Mouse (Mus musculus): ENCODE data around the gene Cacna1d. TPM values are rescaled to one million over a fixed set of nuclear protein-coding genes. Genes with fewer than 3 reads are reported as not detected.
A peak's percentile ranks its signal among the peaks of the same experiment; 100 is the strongest.

The Cacna1d gene
- total RNA-seq, 2 experiments from 2014 or later = 54.4 to 61.1 TPM

DNA sequence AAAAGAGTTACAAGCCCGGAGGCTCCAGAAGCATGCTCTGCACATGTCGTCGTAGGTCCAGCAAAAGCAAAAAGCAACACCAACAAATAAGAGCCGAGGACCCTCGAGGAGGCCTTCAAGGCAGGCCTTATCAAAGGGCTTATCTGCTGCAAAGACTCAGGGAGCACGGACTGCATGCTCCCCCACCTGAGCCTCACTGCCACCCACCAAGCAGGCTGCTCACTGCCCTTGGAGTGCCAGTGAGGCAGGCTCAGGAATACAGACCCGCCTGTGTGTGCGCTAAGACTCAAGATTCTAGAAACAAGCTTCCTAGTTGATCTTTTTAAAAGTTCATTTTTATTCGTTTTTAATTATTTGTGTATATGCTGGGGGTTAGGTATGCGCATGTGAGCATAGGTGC lies 181.0 kb downstream of the Cacna1d start:
- no peak for DNase-seq (ENCODE audit: extremely low spot score in 1 of 2, low spot score in 2 of 2)
- intact Hi-C loops (cut with DNase I) = no loop called here

DNA sequence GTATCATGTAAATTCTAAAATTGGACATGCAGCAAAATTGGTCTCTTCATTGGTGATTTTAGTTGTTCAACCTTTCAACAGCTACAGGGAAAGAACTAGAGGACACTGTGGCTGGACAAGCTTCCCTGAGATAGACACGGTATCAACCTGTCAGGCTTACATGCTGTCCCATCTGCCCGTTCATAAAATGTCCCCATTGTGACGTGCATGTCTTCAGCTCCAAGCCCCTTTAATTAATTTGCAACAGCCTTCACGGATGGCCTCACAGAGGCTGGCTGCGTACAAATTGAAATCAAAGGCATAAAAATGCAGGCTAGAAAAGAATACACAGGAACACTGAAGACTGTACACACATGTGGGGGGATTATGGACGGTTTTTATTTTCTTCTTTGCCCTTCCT lies 185.0 kb downstream of the Cacna1d start:
- no peak for DNase-seq (ENCODE audit: extremely low spot score in 1 of 2, low spot score in 2 of 2)
- intact Hi-C loops (cut with DNase I) = no loop called here

DNA sequence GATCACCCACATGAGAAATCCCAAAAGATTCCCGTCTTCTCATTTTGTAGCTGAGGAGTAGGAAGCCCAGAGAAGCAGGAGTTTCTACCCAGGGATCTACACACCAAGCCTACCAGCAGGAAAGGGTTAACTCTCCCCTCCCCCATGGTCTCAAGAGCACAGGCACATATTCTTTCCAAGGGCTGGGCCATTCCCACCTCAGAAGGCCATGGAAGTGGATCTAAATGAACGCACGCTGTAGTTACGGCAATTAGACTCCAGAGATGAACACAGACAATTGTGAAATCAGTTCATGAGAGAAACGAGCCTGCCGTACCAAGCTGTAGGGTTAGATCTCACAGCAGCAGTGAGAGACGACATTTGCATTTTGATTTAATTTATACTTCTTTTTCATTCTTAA lies 191.3 kb downstream of the Cacna1d start:
- DNase-seq (ENCODE audit: extremely low spot score in 1 of 2, low spot score in 2 of 2) = no peak
- intact Hi-C loops (cut with DNase I) = no loop called here

DNA sequence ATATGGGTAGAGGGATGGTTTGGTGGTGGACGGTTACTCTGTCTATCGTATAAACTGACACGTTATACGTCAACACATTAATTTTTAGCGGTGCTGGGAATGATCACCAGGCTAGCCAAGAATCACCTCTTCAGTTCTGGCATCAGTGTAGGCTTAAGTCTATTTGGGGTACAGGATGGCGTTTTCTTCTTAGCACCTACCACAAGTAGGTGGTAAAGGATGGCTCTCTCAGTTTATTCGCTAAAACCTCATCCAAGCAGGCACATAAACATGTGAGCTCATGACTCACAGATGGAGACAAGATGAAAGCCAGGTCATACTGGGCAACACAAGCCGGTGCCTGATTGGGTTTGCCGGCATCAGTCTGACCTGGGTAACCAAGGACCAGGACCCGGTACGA lies 193.8 kb downstream of the Cacna1d start:
- intact Hi-C loops (cut with DNase I) = no loop called here
- DNase-seq (ENCODE audit: extremely low spot score in 1 of 2, low spot score in 2 of 2) = no peak

DNA sequence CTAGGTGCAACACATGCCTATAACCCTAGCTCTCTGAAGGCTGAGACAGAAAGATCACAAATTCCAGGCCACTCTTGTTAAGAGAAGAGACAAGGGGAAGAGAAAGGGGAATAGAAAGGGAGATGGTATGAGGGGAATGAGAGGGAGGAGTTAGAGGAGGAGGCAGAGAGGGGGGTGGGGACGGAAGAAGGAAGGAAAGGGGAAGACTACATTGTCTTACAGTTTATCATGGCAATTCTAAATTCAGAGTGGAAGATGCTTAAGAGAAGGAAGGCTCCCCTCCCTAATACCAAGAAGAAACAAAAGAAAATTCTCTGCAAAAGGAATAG lies 199.2 kb downstream of the Cacna1d start:
- intact Hi-C loops (cut with DNase I) = no loop called here
- no peak for DNase-seq (ENCODE audit: extremely low spot score in 1 of 2, low spot score in 2 of 2)

DNA sequence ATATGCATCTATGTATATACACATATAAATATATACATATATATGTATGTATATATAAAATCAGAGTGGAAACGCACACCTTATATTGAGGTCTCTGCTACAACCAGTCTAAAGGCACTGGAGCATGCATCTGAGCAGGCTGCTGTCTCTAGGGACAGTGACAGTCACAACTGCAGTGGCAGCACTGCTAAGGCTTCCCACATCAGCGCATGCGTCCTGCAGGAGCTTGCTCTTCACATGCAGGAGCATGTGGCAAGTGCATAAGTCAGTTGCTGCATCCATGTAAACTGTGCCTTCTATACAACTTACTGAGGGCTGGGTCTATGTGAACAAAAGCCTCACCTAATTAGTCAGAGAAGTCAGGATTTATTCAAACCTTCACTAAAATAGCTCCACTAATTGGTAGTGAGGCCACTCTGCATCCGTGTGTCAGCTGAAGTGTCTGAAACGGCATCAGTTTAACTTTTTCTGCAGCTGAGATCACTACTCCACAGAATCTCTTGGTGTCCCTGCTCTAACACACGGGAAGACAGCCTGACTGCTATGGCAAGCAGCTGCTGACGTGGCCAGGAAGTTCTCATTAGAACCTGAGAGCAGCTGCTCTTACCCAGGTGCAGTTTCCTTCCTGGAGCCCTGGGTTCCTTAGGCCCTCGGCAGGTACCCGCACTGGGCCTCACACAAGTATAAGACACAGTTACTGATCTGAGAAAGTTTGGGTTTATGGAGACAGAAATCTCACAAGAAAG lies 199.7 kb downstream of the Cacna1d start:
- intact Hi-C loops (cut with DNase I) = no loop called here
- DNase-seq (ENCODE audit: extremely low spot score in 1 of 2, low spot score in 2 of 2) = no peak

DNA sequence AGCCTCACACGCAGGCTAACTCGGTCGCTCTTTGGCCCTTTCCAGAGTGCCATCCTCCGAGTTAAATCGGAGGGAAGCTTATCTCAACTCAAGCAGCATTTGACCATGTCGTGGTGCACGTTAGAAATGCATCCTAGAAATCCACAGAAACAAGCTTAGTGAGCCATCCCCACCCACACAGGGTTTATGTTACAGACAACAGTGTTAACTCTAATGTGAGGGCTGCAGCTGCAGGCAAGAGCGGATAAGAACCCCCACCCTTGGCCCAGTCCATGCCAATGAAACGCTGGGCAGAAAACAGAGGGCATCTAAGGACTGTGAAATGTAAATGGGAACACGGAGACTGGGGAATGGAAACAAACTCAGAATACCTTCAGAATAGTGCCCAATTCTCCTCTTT lies 206.8 kb downstream of the Cacna1d start:
- intact Hi-C loops (cut with DNase I) = loop anchor here (5.0 kb wide), 1 partner anchor 68 kb away; no protein-coding TSS in a partner anchor
- DNase-seq (ENCODE audit: extremely low spot score in 1 of 2, low spot score in 2 of 2) = peak in 1 of 2 experiments; percentile 30

DNA sequence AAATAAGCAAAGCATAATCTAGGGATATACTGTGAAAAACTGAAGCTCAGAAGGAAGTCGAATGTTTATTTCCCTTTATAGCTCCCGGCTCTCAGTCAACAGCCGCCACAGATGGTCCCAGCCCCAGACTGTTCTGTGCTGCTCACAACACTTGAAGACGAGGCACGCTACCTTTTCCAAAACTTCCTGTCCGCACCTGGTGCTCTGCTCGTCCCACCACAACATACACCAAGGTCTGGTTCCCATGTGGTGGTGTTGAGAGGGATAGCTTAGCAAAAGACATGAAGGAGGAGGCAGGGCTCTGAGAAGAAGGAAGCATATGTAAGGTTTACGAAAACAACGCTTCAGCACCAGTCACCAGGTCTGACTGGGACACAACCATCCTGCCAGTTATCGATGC lies 207.2 kb downstream of the Cacna1d start:
- intact Hi-C loops (cut with DNase I) = loop anchor here (5.0 kb wide), 1 partner anchor 68 kb away; no protein-coding TSS in a partner anchor

DNA sequence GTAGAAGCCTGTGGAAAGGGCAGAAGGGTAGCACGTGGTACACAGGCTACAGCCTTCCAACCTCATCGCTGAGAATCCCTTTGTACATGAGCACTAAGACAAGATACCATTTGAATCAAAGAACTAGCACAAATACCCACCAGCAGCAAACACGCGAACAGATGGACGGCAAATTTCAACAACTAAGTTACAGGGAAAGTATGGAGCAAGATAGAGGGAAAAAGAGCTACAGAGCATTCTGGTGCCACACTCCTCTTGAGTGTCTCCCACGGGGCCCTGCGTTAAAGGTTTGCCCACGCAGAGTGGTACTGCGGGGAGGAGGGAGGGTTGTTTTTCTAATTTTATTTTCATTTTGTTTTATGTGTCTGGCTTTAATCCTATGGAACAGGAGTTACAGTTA lies 215.7 kb downstream of the Cacna1d start:
- no peak for DNase-seq (ENCODE audit: extremely low spot score in 1 of 2, low spot score in 2 of 2)
- intact Hi-C loops (cut with DNase I) = no loop called here

More for the DNA sequence above, 207.2 kb downstream of the Cacna1d start:
- DNase-seq (ENCODE audit: extremely low spot score in 1 of 2, low spot score in 2 of 2) = peak; percentile 40 to 53

DNA sequence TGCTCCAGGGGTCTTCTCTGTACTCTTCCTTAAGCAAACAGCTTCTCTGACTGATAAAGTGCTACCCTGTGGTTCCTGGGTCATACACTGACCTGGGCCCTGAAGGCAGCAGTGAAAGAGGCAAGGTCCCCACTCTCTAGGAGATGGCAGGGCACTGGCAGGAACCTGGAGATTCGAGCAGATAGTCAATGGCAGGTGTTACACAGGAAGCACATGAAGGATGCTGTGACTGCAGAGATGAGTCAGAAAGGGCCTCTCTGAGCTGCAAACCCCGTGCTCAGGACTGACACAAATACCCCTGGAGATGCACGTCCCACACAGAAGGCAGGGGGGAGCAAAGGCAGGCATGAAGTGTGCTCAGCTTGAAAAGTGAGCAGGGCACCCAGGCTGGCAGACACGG lies 218.3 kb downstream of the Cacna1d start:
- DNase-seq (ENCODE audit: extremely low spot score in 1 of 2, low spot score in 2 of 2) = no peak
- intact Hi-C loops (cut with DNase I) = no loop called here

DNA sequence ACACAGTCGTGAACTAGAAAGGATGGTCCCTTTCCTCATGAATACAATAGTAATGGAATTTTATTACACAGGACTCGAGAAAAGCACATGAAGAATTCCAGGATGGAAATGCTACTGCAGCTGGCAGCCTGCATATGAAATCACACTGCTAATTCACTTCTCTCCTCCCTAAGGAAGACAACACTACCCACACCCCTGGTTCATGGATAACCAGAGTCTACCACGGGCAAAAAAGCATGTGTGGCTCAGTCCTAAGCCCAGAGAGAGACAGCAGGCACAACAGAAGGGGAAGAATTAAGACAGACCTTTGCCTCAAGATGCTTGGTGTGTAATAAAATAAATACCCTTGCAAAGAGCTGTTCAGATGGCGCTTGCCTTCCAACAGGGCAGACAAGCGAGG lies 218.7 kb downstream of the Cacna1d start:
- intact Hi-C loops (cut with DNase I) = no loop called here
- DNase-seq (ENCODE audit: extremely low spot score in 1 of 2, low spot score in 2 of 2) = no peak

DNA sequence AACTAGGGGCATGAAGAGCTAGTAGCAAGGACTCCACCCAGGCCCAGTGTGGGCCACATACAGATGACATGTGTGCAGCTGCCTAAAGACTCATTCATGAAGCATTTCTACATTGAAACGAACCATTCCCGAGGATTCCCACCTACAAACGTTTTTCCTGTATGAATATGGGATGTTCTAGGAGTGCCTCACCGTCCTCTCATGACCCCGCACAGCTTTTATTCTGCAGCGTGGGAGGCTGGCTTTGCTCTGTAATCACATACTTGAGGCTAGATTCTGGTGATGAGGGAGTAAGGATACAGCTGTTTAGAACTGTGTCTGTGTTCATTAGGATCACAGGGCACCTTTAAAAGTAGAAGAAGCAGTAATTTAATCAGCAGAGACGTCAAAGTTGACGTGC lies 219.4 kb downstream of the Cacna1d start:
- intact Hi-C loops (cut with DNase I) = no loop called here
- no peak for DNase-seq (ENCODE audit: extremely low spot score in 1 of 2, low spot score in 2 of 2)

DNA sequence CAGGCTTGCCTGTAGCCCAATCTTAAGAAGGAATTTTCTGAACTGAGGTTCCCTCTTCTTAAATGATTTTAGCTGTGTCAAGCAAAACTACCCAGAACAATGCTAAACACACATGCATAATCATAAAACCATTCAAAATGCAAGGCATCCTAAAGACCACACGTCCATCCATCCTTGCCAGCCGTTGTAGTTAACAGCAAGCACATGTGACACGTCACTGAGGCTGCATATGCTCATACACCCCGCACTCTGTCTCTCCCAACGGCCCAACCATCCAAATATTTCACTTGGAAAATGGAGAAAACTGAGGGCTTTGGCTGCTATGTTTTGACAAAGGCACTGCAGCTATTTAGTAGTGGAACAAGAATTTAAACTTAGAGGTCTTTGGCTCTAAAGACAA lies 220.9 kb downstream of the Cacna1d start:
- intact Hi-C loops (cut with DNase I) = no loop called here
- no peak for DNase-seq (ENCODE audit: extremely low spot score in 1 of 2, low spot score in 2 of 2)

DNA sequence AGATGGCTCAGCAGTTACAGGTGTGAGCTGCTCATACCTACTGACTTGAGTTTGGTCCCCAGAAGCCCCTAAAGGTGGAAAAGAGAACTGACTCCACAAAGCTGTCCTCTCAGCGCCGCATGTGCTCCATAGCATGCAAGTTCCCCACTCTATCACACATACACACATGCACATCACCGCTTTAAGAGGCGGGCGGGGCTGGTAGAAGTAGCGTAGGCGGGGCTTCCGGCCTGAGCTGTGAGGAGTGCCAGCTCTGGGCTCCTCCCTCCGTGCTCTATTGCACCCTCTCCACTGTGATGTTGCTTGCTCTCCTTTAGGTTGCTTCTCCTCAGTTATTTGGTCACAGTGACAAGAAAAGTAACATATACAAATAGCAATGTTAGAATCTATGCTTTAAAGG lies 225.5 kb downstream of the Cacna1d start:
- intact Hi-C loops (cut with DNase I) = no loop called here

DNA sequence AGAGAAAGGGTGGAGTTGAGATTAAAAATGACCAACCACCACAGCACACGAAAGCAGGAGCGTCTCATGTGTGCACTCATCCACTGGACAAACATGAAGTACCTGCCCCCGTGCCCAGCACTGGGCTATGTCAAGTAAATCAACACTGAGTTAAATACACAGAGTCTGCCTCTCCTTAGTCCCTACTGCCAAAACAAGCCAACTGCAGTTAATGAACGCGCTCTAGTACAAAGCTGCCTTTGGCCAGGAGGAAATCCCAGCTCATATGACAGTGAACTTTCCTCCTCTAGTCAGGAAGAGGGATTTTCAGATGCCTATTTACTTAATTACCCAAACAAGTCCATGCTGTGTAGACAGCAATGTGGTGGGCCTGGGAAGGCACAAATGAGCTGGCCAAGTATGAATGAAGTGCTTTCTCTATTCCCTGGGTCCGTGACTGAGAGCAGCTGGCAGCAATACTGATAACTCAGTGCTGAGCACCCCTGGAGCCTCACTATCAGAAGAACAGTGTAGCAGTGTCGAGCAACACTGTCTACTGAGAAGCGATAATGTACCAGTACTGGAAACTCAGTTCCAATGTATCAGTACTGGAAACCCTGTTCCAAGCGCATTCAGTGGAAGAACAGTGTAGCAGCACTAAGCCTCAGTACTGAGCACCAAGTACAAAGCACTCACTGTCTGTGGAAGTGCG lies 229.5 kb downstream of the Cacna1d start:
- intact Hi-C loops (cut with DNase I) = no loop called here
- no peak for DNase-seq (ENCODE audit: extremely low spot score in 1 of 2, low spot score in 2 of 2)

More for the DNA sequence above, 225.5 kb downstream of the Cacna1d start:
- DNase-seq (ENCODE audit: extremely low spot score in 1 of 2, low spot score in 2 of 2) = no peak

DNA sequence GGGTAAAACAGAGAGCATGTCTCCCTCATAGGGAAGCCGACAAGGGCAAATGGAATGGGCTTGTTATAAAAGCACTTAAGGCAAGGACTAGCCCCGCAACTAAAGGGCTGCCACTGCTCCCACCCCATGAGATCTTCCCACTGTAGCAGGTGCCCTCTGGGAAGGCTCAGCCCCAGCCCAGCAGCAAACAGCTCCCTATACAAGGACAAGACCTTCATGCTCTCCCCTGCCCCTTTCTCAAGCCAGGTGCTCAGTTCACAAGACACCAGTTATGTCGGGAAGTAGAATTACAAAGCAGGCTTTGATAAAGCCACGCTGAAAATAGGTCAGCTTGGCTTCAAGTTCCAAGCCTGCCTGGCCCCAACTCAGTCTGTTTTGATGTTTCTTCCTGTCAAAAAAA lies 233.6 kb downstream of the Cacna1d start:
- intact Hi-C loops (cut with DNase I) = no loop called here

DNA sequence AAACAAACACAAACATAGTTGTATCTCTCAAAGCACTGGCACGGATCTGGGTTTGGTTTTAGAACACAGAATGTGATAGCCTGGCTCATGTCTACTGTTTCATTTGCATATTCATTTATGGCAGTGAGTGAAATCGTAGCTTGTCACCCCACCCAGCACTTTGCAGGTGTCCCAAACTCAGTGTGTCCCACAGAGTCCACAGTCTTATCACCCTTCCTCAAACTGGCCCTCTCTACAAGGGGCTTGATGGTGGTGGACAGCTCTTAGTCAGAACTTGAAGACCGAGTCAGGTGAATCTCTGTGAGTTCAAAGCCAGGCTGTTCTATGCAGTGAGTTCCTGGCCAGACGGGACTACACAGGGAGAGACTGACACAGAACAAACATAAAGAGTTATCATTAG lies 234.8 kb downstream of the Cacna1d start:
- intact Hi-C loops (cut with DNase I) = no loop called here
- DNase-seq (ENCODE audit: extremely low spot score in 1 of 2, low spot score in 2 of 2) = no peak

More for the DNA sequence above, 233.6 kb downstream of the Cacna1d start:
- DNase-seq (ENCODE audit: extremely low spot score in 1 of 2, low spot score in 2 of 2) = no peak

DNA sequence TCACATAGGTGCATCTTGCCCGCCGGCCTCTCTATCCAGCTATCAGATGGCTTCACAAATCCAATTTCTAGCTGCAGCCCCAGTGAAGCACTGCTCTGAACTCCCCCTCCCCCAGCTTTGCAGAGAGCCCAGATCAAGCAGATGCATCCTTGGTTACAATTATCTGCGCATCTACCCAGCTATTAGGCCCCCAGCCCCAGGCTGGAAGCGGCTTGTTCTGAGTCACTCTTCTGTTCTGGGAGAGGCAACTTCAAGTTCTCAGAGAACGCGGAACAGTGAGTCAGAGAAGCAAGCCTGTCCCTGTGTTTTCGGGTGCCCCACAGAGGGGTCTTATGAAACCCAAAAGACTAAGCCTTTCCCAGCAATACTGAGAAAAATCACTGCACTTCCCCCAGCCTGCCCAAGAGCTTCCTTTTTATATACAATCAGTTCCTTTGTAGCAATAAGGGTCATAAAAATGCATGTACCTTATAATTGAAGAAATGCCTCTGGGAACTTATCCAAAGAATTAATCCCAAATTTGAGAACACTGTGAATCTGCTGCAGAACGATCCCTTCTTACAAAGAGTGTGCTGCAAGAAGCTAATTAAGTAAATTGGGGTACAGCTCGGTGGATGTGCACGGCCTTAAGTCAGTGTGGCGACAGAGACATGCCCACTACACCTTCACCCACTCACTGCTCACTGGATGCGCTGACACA lies 235.4 kb downstream of the Cacna1d start:
- DNase-seq (ENCODE audit: extremely low spot score in 1 of 2, low spot score in 2 of 2) = no peak
- intact Hi-C loops (cut with DNase I) = no loop called here

DNA sequence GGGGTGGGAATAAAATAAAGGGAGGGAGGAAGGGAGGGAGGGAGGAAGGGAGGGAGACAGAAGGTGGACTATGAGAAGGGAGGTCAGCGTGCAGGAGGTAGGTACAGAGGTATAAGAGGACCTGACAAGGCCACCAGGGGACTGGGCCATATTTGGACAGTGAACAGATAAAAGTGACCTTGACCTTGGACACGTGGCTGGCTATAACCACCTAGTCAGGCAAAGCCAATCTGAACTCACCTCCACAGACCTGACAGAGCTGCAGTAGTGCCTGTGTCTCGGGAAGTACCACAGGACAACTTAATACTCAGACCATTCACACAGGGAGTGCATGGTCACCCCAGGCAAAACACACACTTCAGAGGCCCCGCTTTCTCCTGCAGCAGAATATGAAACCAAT lies 236.5 kb downstream of the Cacna1d start:
- intact Hi-C loops (cut with DNase I) = no loop called here
- no peak for DNase-seq (ENCODE audit: extremely low spot score in 1 of 2, low spot score in 2 of 2)

DNA sequence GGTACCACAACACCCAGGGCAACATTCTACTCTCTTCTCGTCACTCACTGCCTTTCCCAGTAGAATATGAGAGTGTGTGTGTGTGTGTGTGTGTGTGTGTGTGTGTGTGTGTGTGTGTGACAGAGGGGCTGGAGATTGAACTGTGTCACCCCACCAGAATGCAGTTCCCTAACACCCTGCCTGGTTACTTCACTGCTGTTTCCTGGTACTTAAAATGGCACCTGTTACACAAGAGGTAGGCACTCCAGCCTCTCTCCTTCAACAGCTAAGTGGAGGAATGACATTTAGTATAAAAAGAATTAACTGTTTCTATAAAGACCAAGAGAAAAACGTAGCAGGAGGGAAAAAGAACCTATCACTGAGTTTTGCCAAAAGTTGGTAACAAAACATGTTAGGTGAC lies 238.4 kb downstream of the Cacna1d start:
- no peak for DNase-seq (ENCODE audit: extremely low spot score in 1 of 2, low spot score in 2 of 2)
- intact Hi-C loops (cut with DNase I) = no loop called here

Data from left cerebral cortex, postnatal 10 days (tissue).